Mouse (Mus musculus) frontal cortex, postnatal 10 days (tissue): ENCODE data around the gene Tmem231.

Experiments
- DNase-seq, 2 experiments: peaks; one replicate each; pipeline ENCODE4 v3.0.0; 2022; ENCODE audit warnings: low spot score in 2 of 2, mixed read lengths in 1 of 2

Gene Tmem231

DNA sequence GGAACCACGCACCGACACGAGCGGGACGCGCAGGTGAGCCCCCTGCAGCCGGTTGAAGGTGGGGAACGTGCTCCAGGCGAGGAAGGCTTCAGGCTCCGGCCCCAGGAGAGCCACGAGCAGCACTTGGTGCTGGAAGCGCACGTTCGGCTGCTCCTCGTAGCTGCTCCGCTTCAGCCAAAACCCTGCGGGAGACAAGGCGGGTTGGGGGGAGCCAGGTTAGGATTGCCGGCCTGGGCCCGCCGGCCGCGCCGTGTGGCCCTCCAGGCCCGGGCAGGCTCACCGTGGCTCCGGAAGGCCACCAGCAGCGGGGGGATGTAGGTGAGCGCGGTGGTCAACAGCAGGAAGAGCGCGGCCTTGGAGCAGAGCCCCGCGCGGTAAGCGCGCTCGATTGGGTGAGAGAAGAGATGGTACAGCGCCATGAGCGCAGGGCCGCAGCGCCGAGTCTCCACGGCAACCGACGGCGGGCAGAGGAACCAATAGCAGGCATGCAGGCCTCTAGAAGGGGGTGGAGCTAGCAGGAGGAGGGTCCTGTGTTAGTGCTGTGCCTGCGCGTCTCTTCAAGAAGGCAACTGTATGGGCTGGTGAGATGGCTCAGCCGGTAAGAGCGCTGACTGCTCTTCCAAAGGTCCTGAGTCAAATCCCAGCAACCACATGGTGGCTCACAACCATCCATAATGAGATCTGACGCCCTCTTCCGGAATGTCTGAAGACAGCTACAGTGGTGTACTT is at the start of gene Tmem231:
Gene Tmem231 (minus strand): TSS at position 534 of the 729 bp plus-strand sequence.
- DNase-seq: peak; percentile 90 to 91

DNA sequence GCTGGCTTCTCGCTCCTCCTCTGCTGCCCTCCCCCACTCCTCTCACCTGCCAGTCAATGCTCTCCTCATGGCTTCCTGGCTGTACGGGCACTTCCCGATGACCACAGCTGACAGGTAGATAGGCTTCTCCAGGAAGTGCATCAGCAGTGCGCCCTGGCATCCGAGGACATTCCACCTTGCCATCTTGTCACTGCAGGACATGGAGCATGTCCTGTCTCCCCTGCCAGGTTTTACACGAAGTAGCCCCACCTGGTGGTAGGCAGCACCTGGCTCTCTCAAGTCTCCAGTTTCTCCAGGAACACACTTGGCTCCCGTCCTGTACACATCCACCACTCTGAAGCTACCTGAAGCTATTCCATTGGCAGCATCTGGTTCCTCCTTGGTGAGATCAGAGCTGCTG is 48.4 kb upstream of the Tmem231 start:
- no peak for DNase-seq

DNA sequence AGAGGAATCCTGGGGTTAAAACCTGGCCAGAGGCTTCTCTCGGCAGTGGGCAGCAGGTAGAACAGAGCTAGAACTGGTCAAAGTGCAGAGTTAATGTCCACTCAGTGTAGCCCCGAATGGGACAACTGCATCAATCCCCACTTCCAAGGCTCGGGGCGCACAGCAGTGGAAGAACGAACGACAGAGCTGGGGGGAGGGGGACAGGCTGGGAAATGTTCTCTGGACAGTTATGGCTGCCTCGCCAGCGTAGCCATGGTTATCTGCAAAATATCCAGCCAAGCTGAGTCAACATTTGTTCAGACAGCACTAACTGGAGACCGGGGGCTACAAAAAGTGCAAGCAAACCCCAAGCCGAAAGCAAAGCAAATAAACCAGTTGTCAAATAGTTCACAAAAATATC is 44.5 kb upstream of the Tmem231 start:
- no peak for DNase-seq

DNA sequence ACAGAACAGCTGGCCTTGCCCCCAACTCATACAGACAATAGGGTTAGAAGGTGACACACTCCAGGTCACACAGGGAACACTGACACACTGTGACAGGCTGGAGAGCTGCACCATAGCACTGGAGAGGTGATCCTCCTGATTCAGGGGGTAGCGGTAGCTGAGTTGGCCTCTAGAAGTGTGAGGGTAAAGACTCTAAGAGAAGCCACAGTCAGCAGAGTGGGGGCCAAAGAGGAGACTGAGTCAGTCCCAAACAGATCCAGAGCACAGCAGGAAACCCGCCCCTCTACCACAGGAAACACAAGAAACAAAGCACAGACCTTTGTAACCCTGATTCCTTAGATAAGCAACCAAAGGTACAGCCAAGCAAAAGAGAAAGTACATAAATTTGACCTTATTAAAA is 42.6 kb upstream of the Tmem231 start:
- DNase-seq: no peak

DNA sequence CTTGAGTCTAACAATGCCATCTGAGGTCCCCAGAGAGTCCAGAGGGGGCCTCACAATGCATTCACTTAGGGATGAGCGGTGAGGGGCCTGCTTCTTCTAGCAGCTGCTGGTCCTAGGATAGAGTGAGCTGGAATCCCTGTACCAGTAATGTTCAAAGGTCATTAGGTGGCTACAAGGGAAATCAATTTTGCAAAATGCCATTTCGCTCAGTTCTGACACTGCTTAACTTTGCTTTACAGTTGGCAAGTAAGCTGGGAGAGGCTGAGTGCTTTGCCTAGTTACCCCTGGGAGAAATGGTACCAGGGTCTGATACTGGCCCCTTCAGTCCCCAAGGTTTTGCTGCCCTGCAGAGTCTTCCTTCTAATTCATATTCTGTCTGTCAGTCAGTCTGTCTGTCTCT is 42.0 kb upstream of the Tmem231 start:
- DNase-seq: no peak

DNA sequence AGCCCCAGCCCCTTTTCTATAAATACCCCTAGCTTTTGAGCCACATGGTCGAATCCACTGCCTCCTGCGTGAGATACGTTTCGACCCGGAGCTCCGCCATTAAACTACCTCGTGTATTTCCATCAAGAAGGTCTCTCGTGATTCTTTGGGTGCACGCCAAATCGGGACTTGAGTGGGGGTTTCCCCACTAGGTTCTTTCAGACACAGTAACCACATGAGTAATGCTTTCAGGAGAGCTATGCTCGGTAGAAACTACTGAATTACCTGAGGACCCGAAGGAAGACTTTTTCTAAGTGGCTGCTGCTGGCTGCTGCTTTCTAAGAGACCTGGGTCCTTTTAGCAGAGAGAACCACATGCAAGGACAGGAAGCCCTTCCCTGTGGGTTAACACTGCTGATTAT is 40.5 kb upstream of the Tmem231 start:
- DNase-seq: no peak

DNA sequence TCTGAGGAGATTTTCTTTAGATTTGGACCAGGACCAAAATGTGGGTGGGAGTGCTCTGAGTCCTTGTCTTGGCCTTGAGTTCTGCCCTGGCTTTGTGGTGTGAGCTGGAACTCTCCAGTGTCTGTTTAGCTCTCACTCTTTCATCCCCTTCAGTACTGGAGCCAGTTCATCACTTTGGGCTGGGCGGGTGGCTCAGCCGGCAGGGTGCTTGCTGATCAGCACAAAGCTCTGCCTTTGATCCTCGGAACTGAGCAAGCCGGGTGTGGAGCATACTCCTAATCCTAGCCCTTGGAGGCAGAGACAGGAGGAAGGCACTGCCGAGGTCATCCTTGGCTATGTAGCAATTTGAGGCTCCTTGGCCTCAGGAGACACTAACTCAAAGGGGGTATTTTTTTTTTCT is 35.3 kb upstream of the Tmem231 start:
- DNase-seq: no peak

DNA sequence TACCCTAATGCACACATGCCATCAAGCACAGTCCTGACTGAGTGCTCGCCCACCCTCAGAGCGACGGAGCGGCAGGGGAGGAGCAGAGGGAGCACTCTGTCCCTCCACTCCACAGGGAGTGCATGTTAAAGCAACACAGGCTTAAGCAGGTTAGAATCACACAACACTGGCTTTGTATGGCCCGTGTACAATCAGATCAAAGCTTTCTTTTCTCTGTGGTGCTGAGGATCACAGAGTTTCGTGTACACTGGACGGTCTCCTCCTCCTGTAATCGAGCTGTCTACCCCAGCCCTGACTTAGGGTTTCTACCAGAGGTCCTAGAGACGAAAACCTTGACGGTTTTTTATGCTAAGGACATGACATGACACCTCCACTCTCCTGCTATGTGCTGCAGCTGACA is 34.9 kb upstream of the Tmem231 start:
- DNase-seq: no peak

DNA sequence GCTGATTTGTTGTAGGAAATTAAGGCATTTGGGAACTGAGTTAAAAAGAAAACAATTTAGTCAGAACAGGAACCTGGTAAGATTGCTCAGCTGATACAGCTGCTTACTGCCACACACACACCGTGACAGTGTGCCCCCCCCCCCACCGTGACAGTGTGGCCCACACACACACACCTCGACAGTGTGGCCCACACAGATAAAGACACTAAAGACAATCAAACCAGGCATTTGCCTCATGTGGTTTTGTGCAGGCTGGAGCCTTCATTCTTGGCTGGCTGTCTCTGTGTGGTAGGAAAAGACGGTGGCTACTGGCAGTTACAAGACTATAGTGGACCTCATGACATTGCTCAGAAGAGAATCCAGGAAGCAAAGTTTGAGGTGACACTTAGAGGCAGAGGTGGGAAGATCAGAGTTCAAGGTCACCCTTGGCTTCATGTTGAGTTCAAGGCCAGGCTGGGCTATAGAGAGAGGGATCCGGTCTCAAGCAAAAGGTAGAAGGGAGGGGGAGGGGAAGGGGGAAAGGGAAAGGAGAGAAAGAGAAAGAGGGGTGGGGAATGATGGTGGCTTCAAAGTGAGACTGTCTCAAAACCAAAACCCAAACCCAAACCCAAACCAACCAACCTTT is 33.7 kb upstream of the Tmem231 start:
- no peak for DNase-seq

DNA sequence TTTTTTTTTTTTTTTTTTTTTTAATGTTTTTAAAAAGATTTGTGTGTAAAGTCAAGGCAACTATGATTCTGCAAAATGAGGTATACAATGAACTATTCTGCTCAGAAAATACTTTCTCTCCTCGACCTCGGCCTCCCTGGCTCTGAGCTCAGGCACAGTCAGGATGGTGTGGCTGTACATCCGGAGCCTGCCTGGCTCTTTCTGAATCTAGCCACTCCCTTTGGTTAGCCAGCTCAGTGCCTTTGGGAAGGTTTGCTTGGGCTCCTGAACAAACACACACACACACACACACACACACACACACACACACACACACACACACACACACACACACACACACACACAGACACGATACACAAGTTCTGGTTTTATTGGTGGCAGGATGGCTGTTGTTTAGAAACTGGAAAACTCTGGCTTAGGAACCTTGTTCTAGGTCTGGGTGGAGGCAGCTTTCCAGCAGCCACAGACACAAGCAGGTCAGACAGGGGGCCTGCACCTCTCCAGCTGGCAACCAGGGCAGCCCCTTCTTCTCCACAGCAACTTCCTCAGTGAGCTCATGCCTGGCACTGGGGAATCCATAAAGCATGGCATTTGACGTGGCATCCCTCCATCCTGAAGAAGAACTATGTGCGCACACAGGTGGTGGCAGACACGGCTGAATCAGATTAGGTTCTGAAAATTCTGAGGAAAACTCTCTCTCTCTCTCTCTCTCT is 31.3 kb upstream of the Tmem231 start:
- no peak for DNase-seq

DNA sequence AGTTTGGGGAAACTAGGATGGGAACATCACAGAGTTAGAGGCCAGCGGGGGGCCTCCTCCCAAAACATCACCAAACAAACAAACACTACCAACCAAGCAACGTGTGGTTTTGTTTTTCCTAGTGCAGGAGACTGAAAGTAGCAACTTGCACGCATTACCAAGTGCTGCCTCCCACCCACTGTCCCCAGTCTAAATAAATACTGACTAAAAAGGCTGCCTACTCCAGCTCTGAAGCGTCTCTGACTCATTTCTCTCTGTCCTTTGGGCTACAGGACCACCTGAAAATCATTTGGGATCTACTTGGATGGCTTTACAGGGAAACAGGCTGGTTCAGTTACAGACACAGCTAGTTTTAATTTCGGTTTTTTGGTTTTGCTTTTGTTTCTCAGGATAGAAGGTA is 30.7 kb upstream of the Tmem231 start:
- no peak for DNase-seq

DNA sequence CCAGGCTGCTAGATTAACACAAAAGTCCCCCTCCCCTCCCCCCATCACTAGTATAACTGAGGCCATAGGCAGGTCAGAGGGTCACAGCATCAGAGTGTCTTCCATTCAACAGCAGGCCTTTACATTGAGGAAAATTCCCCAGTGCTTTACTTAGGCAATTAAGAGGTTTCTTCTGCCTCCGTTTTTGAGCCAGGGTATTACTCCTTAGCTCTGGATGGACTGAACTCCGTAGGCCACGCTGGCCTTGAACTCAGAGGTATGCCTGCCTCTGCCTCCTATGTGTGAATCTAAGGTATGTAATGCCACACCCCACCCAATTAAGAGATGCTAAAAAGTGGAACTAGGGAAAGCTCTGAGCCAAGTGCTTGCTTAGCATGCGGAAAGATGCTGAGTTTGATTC is 29.9 kb upstream of the Tmem231 start:
- no peak for DNase-seq

DNA sequence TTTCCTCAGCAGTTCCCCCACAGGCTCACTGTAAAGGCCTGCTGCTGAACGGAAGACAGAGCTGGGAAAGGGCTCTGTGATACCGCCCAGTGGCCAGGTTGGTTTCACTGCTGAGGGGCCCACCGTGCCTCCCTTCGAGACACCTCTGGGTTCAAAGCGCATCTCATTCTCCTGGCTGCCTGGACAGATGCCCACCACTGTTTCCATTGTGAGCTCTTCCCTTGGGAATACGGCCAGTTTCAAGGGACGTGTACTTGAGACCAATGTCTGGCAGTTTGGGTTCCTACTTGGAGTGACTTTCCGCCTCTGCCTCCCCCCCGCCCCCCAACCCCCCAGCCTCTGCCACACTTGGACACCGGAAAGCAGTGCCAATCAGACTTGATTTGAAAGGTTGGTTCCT is 29.4 kb upstream of the Tmem231 start:
- DNase-seq: no peak

DNA sequence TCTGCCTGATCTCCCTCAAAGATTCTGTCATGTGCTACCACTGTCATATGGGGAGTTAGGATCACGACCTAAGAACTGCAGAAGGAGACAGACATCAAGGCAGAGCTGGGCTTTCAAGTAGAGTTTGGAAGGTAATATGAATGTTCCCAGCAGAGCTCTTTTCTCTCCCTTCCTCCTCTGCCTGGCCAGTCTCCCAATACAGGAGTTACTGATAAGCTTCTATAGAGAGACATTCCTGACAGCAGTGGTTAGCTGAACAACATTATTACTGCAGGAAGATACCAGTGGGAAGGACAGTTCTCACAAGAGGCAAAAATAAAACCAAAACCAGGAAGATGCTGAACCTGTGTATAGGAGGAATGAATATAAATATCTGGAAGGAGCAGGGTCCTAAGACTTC is 28.9 kb upstream of the Tmem231 start:
- no peak for DNase-seq

DNA sequence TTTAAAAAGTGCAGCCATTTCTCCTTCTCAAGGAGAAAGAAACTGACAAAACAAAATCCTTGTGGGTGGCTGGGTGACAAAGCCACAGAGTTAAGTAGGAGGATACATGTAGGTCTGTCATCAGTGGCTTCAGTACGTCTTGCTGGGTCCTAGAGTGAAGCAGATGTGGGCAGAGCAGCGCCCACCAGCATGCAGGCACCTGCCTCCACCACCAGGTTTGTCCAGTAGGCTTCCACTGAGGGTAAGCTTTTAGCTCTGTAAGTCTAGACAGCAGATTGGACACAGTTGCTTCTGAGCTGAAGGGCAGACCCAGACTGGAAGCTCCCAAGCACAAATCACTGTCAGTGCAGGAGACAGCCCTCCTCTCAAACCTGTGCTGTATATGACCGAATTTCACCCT is 27.6 kb upstream of the Tmem231 start:
- no peak for DNase-seq

DNA sequence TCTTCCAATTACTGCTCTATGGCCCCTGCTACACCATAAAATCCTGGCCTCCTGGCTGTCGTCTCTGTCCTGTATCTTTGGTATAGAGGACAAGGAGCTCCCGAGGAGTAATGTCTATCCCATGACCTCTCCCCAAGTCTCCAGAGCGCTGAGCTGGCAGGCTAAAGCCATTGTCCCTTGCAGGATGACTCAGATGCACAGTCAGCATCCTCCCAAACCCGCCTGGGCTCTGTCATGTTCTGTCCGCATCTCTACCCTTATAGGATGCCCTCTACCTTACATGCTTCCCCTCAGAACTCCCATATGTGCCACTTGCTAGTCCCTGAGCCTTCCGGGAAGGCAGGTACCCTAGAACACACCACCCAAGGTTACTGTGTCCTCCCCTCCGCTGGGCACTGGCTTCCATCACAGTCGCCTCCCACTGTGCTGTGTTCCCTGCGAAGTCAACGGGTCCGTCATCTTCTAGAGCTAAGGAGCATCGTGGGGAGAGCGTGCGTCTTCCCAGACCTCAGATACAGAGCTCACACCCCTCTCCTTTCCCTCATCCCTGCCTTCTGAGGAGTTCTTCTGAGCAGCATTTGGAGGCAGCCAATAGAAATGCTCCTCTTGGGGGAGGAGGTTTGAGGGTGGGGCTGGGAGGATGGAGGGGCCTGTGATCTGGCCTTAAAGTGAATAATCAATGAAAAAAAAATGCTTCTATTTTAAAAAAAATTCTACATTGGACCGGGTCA is 27.1 kb upstream of the Tmem231 start:
- no peak for DNase-seq

DNA sequence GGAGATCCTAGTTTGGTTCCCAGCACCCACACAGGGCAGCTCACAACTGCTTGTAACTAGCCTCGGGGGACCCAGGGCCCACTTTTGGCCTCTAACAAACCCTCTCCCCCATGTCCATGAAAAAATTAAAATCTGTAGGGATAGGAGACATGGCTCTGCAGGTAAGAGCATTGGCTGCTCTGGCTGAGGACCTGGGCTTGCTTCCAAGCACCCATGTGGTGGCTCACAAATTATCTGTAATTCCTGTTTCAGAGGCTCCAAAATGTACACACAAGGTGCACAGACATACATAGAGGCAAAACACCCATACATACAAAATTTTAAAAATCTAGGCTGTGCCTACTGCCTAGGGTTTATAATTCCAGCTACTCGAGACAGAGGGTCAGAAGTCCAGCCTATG is 23.6 kb upstream of the Tmem231 start:
- DNase-seq: no peak

DNA sequence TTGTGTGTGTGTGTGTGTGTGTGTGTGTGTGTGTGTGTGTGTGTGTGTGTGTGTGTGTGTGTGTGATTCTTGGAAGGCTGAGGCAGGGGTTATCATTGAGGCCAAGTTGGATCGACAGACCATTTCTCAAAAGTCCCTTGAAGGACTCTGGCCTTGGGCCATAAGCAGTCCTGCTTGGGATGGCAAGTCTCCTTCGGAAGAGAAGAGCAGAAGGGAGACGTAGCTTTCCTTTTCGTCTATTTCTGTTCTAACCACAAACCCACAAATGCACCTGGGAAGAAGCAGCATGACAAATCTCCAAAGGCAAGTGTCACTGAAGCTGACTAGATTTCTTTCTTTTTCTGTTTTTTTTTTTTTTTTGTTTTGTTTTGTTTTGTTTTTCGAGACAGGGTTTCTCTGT is 22.2 kb upstream of the Tmem231 start:
- no peak for DNase-seq

DNA sequence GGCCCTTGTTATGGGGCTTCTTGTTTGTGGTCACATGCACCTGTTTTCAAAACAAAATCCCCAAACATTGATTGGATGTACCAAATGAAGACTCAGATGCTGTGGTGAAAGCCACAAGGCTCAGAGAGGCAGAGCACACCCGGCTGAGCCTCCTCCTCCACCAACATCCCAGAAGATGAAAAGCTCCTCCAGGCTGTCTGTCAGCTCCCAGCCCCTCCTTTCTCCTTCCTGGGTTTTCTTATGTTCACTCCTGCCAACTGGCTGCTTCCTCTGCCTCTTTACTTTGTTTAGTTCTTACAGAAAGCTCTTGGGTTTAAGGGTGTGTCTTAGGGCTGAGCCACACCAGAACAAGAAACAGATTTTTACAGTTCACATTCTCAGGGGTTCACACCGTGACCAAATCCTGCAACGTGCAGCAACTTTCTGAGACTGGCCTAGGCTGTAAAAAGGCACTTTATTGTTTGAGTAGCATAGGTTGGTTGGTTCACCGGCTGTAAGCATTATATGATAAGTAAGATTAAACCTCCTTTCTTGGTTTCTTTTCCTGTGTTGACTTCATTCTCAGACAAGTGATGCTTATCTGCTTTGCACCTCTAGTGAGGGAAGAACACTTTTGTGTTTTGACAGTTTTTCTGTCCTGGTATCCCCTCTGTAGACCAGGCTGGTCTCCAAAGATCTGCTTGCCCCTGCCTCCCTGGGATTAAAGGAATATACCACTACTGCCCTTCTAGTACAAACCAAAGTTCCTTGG is 21.3 kb upstream of the Tmem231 start:
- no peak for DNase-seq

DNA sequence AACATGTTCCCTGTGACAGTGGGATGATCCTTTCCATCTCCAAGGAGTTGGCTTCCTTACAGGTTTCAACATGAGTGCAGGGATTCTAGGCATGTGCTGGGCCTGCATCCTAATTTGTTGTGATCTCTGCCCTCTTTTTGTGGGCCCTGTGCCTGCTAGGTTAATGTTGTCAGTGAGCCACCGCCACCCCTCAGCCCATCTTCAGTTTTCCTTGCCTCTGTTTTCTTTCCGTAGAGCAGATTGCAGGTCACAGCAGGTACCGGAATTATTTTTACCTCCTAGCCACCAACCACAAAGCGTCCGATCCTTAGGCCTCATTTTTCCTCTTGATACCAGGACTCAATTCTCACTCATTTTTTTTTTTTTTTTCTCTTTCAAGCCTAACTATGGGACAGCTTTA is 18.3 kb upstream of the Tmem231 start:
- no peak for DNase-seq

DNA sequence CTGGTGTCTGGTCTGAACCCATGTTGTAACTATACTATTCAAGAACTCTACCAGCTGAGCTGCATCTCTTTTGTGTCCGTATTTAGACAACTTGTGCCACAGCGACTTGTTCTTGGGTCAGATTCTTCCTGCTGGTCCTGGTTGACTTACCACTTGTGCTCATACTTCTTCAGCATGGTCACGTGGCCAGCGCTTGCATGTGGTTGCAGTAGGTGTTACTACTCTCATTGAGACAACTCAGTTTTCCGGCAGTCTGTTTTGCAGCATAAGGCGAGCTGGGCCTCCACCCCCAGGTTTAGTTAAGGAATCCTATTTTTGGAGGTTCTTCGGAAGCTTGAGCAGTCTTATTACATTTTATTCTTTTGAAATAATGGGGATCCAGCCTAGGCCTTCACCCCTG is 17.6 kb upstream of the Tmem231 start:
- DNase-seq: peak; percentile 24 to 40

DNA sequence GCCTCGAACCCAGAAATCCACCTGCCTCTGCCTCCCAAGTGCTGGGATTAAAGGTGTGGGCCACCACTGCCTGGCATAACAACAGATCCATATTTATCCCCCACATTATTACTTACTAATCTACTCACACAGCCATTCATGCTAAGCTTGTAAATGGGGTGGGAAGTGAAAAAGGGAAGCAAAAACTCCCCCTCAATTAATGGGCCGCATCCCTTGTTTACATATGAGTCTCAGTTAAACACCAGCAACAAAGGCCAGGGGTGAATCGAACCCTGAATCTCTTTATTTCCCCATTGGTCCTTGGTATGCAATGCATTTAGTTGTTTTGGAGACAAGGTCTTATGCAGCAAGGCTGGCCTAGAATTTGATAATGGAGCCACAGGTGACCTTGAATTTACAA is 17.2 kb upstream of the Tmem231 start:
- no peak for DNase-seq
